Mouse (Mus musculus) layer of hippocampus, adult 8-10 months (tissue): ENCODE results near the gene Lrp5. TPM values are rescaled to one million over a fixed set of nuclear protein-coding genes. Genes with fewer than 3 reads are reported as not detected.
"Not testable (repeated sequence)": the region's sequence is repeated elsewhere in the genome, so short reads cannot be mapped to it uniquely, and the experiment has no call there.

ENCODE experiments used
- DNase-seq, 2 experiments: peaks; one replicate each; pipeline ENCODE4 v3.0.0; 2022; ENCODE audit warnings: low spot score in 2 of 2
- total RNA-seq, 4 experiments: library from RNA; stranded (reverse); gene quantifications; 2 replicates each; pipeline ENCODE4 v1.2.4; 2022

Lrp5 gene
- total RNA-seq, 4 experiments from 2014 or later: 8.6 to 14.0 (median 10.9) TPM

DNA sequence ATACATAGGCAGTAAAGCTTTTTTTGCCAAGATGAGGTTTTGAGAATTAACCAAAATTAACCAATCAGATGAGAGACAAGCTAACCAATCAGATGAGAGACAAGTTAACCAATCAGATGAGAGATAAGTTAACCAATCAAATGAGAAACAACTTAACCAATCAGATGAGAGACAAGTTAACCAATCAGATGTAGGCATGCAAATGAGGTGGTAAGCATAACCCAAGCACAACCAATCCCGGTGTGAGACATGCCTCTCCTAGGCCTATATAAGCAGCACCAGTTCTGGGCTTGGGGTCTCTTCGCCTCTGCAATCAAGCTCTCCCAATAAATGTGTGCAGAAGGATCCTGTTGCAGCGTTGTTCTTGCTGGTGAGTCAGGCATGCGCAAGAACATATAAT is 29.3 kb downstream of the Lrp5 start:
- not testable (repeated sequence) for DNase-seq

GRCm38 (mm10) chr19:3656144-3656543 is 30.2 kb downstream of the Lrp5 start:
- no peak for DNase-seq

- no peak for DNase-seq
Observed at GRCm38 (mm10) chr19:3654940-3655339, 31.4 kb downstream of the Lrp5 start.

DNA sequence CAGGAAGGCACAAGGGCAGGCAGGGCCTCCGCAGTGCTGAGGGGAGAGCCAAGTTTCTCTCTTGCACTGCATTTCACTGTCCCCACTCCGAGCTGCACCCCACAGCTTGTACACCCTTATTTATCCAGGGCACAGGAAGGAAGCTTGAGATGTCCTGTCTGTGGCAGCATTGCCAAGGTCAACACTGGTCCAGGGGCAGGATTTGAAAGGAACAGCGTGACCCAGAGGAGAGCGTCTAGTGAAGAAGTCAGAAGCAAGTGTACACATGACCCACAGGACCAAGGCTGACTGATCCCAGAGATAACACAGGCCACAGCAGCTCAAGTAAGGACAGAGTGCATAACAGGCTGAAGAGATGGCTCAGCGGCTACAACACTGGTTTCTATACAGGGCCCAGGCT is 32.3 kb downstream of the Lrp5 start:
- DNase-seq: no peak

GRCm38 (mm10) chr19:3653508-3653907 is 32.9 kb downstream of the Lrp5 start:
- DNase-seq: no peak

DNA sequence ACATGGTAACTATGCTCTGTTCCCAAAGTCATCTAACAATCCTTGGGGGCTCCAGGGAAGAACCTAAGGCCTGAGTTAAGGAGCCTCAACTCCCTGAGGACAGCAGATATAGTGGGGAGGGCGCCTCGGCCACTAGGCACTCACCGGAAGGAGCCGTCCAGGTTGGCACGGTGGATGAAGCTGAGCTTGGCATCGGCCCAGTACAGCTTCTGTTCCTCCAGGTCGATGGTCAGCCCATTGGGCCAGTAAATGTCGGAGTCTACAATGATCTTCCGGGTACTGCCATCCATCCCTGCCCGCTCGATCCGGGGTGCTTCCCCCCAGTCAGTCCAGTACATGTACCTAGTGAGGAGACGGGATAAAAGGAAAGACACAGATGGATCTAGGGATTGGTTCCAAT is 34.4 kb downstream of the Lrp5 start:
- no peak for DNase-seq

DNA sequence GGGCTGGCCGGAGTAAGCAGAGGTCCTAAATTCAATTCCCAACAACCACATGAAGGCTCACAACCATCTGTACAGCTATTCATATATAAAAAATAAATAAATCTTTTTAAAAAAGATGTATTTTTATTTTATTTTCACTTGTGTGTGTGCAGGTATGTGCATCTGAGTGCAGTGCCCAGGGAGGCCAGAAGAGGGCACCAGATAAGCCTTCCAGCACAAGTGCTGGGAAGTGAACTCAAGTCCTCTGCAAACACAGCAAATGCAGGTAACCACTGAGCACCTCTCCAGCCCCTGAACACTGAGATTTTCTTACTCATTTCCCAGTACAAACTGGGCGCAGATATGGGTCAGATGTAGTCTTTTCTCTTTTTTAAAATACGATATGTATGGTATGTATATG is 35.1 kb downstream of the Lrp5 start:
- DNase-seq: no peak

DNA sequence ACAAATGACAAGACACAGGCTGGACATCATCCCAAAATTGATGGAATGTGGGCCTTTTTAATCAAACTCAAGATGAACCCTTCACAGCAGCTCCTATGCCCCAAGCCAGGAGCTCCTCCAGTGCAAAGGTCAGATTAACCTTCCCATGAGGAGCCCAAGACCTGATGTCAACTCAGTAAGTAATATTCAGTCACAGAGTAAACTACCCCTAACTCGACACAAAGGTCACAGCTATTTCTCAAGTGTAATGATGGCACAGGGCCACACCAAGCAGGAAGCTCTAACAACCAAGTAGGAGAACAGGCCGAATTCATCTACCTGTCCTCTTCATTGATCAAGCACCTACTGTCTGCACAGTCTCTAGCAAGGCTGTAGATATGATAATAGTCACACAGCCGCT is 35.9 kb downstream of the Lrp5 start:
- no peak for DNase-seq

GRCm38 (mm10) chr19:3648830-3649450 is 37.4 kb downstream of the Lrp5 start:
- DNase-seq: no peak

- DNase-seq: no peak
Observed at GRCm38 (mm10) chr19:3647999-3648398, 38.4 kb downstream of the Lrp5 start.

DNA sequence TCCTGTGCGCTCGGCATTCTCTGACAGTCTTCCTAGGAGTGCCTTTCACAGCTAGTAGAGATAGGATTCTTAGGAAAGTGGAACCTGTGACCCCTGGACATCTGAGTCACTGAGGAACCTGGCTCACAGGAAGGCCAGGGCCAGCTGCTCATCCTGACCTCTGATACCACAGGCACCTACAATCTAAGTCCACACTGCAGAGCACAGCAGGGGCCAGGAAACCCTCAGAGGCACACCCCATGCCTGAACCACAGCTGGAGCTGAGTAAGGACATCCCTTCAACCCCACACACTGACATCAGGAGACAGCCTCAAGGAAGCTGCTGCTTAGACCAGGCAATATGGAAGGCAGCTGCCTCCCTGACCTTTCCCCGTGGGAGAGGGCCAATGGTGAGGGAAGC is 40.6 kb downstream of the Lrp5 start:
- DNase-seq: no peak

- DNase-seq: no peak
Observed at GRCm38 (mm10) chr19:3645318-3645717, 41.0 kb downstream of the Lrp5 start.

DNA sequence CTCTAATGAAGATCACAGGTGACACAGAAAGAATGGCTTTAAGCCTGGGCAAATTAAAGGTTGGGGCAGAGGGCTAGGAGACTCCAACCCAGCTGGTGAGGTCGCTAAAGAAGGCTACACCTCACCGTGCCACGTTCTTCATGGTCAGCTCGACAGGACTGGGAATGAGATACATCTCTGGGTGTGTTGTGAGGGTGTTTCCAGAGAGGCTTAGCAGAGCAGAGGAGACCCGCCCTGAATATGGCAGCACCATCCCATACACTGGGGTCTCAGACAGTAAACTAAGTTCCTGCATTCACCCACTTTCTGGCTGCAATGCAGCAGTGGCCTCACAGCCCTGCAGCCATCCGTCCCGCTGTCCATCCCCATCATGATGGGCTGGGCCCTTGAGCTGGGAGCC is 46.8 kb downstream of the Lrp5 start:
- no peak for DNase-seq

DNA sequence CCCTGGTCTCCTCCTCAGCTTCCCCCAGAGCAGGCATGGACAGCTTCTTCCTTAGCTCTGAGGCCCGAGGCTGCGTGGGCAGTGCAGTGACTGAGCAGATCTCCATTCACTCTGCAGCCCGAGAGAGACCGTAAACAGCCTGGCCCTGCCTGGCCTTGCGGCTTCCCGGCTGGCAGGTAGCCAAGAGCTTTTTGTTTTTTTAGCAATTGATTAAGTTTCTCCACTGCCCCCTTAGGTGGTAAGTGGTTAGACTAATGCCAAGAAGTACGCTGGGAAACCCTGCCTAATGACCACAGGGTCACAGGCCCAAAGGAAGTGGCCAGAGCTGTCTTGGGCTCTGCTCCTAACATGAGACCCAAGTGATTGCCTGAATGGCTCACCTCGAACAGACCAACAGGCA is 47.7 kb downstream of the Lrp5 start:
- DNase-seq: peak in 1 of 2 experiments; percentile 19

DNA sequence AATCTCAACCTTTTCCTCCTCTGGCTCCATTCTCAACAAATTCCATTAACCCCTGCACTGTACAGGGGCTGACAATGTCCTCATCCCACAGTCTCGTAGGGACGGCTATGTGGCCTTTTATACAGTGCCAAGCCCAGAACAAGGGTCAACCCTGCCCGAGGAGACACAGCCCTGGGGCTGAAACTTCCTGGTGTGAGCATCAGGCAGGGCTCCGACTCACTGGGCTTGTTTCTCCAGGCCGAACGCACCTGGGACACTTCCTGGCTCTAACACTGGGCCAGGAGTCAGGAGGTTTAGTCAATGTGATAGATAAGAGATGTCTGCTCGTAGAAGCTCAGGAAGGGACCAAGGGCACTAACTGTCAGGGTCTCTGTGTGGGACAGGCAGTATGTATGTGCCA is 54.3 kb downstream of the Lrp5 start:
- no peak for DNase-seq

- no peak for DNase-seq
Observed at GRCm38 (mm10) chr19:3631431-3631830, 54.9 kb downstream of the Lrp5 start.

- DNase-seq: no peak
Observed at GRCm38 (mm10) chr19:3630486-3630885, 55.9 kb downstream of the Lrp5 start.

- DNase-seq: no peak
Observed at GRCm38 (mm10) chr19:3630027-3630426, 56.3 kb downstream of the Lrp5 start.

DNA sequence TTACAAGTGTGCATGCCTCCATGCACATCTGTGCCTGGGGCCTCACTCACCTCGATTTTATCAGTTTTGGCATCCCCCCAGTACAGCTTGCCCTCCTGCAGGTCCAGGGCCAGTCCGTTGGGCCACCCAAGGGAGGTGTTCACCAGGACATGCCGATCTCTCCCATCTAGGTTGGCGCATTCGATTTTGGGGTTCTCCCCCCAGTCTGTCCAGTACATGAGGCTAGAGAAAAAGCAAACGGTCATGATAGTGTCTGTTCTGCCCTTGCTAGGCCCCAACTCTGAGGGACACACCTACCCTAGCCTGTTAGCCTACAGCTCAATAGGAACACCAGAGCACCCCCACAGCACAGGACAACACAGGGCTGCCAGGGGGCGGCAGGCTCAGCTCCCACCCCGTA is 58.1 kb downstream of the Lrp5 start:
- DNase-seq: no peak

DNA sequence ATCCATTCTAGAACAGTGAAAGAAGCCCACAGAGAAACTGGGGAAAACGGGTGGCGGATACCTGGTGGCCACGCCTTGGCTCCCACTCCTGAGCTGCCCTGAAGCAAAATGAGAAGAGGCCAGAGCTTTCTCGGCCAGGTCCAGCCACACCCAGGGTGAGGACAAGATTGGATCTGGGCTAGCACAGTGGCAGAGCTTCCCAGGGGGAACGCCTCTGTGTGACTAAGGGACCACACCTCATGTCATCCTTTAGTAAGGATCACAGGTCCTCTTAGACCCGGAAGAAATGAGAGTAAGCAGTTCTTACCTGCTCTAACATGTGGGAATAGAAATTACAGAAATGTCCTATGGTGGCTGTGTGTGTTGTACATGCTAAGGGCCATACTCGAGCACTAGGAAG is 61.3 kb downstream of the Lrp5 start:
- DNase-seq: no peak

DNA sequence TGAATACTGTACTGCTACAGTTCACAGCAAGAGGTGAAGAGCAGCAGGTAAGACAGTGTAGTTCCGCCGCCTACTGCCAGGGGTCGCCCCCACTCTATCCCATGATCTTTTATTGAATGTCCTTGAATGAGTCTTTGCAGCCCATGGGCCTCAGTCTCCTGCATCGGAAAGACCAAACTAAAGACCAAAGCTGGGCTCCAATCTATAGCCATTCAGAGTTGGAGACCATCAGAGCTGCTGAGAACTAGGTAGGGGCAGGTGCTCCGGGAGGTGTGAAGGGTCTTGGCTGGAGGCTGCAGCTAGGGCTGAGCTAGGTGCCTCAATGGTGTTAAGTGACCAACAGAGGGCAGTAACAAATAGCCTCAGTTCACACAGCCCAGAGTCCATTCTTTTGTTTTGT is 62.5 kb downstream of the Lrp5 start:
- DNase-seq: peak in 1 of 2 experiments; percentile 28

DNA sequence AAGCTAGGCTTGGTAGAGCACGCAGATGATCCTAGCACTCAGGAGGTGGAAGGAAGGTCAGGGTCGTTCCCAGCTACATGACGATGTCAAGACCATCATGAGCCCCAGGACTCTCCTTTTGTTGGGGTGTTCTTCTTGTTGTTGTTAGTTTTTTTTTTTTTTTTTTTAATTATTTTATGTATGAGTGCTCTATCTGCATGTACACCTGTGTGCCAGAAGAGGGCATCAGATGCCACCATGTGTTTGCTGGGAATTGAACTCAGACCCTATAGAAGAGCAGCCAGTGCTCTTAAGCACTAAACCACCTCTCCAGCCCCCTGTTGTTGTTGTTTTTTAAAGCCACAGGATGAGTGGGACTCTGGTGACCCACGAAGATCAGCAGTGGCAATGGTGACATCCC is 63.1 kb downstream of the Lrp5 start:
- no peak for DNase-seq

GRCm38 (mm10) chr19:3620871-3621270 is 65.5 kb downstream of the Lrp5 start:
- DNase-seq: no peak

DNA sequence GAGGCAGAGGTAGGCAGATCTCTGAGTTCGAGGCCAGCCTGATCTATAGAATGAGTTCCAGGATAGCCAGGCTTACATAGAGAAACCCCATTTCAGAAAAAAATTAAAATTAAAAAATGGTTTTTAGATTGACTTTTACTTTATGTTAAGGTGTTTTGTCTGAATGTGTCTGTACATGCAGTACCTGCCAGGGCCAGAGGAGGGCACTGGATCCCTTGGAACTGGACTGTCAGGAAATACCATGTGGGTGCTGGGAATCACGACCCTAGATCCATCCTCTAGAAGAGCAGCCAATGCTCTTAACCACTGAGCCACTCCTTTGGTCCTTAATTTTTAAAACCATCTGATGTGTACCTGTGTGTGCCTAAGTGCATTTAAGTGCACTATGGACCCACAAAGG is 67.0 kb downstream of the Lrp5 start:
- no peak for DNase-seq
